Mouse (Mus musculus) E14TG2a.4 (cell line): ENCODE results near the gene Gm8369.
"Not testable (repeated sequence)": the region's sequence is repeated elsewhere in the genome, so short reads cannot be mapped to it uniquely, and the experiment has no call there.

Experiments
- CTCF ChIP-seq: conservative IDR thresholded peaks from 2 replicates; pipeline ENCODE4 v1.5.1; 2014; ENCODE audit warnings: low read length
- NANOG ChIP-seq: IDR thresholded peaks from 2 replicates; pipeline ENCODE4 v1.6.1; 2014; ENCODE audit warnings: borderline replicate concordance, low read length, mixed read lengths
- POU5F1 ChIP-seq: IDR thresholded peaks from 2 replicates; pipeline ENCODE4 v1.6.1; 2014; ENCODE audit warnings: low read length, borderline replicate concordance

DNA sequence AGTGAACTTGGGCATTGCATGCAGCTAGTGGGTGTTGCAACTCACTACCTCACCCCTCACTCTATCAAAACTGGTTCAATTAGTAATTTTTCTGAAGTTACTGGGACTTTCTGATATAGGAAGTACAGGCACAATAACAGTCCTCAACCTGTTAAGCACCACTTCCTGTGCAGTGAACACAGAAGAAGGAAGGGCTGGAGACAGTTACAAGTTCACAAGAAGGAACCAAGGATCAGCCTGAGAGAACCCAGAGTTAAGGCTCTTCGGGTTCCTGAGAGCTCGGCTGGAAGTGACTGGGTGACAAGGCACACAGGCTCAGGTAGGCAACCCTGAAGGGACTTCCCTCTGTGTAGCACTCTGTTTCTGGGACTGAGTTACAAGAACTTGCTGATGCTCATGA, 32.6 kb downstream of the Gm8369 start:
- not testable (repeated sequence) for TF ChIP-seq CTCF, POU5F1, NANOG
